ENCODE assay signal across 20 mouse cellular contexts in genomic region chr2:128432741-128433140, GRCm38 (mm10).
DNase-seq lines count a peak whose midpoint lies in the region; ATAC-seq and TF ChIP-seq lines count a peak whose summit lies in the region.
"Had no signal": no experiment of that assay in that cellular context is flagged by ENCODE, and none has a peak within 500 bp of the region (broad histone marks: within the 10 kb centered on the region; RNA-seq: fewer than 3 reads in every experiment).

No protein-coding gene starts in this region.

- no peaks in the 10 kb centered on the region for H3K9me3 ChIP-seq in forebrain, postnatal 0 days (ENCODE audit: low read length)
- H3K9me3 ChIP-seq in forebrain, embryonic 12.5 days = no peaks in the 10 kb centered on the region
- H3K9me3 ChIP-seq in midbrain, embryonic 11.5 days (ENCODE audit: control insufficient read depth, low read length) = no peaks in the 10 kb centered on the region
- no peaks in the 10 kb centered on the region for H3K9me3 ChIP-seq in midbrain, embryonic 16.5 days (replicated peaks; ENCODE audit: control insufficient read depth, low read length, poor library complexity, severe bottlenecking)
- H3K9me3 ChIP-seq: embryonic facial prominence, embryonic 10.5 days; embryonic facial prominence, embryonic 12.5 days; forebrain, embryonic 13.5 days had no signal

- no peak overlapping the region for H3K4me2 ChIP-seq in forebrain, postnatal 0 days (ENCODE audit: low read depth)
- no peak overlapping the region for H3K4me2 ChIP-seq in forebrain, embryonic 12.5 days
- no peak overlapping the region for H3K4me2 ChIP-seq in midbrain, embryonic 11.5 days
- H3K4me2 ChIP-seq in midbrain, embryonic 16.5 days (ENCODE audit: low read length) = no peak overlapping the region
- H3K4me2 ChIP-seq: embryonic facial prominence, embryonic 12.5 days; forebrain, embryonic 13.5 days had no signal

- no peaks in the 10 kb centered on the region for H3K36me3 ChIP-seq in forebrain, postnatal 0 days (ENCODE audit: insufficient read depth)
- H3K36me3 ChIP-seq in forebrain, embryonic 12.5 days (replicated peaks) = no peaks in the 10 kb centered on the region
- H3K36me3 ChIP-seq in midbrain, embryonic 11.5 days (ENCODE audit: control insufficient read depth, insufficient read depth, low read length) = no peaks in the 10 kb centered on the region
- no peaks in the 10 kb centered on the region for H3K36me3 ChIP-seq in midbrain, embryonic 16.5 days (ENCODE audit: control insufficient read depth, insufficient read depth, low read length)
- H3K36me3 ChIP-seq: embryonic facial prominence, embryonic 10.5 days; embryonic facial prominence, embryonic 12.5 days had no signal

- 62% methylated on average over 3 of the region's 3 CpGs for WGBS in forebrain, postnatal 0 days
- WGBS in forebrain, embryonic 12.5 days = 89% methylated on average over 3 of the region's 3 CpGs
- 87% methylated on average over 3 of the region's 3 CpGs for WGBS in midbrain, embryonic 11.5 days
- WGBS in midbrain, embryonic 16.5 days = 87% methylated on average over 3 of the region's 3 CpGs

- no peaks in the 10 kb centered on the region for H3K27me3 ChIP-seq in forebrain, postnatal 0 days (ENCODE audit: insufficient read depth, low read length)
- 0 out of 2 replicates have a peak, but pooled peaks cover 3% of the 10 kb centered on the region for H3K27me3 ChIP-seq in forebrain, embryonic 12.5 days
- no peaks in the 10 kb centered on the region for H3K27me3 ChIP-seq in midbrain, embryonic 11.5 days (ENCODE audit: control insufficient read depth, insufficient read depth, low read length)
- H3K27me3 ChIP-seq in midbrain, embryonic 16.5 days (ENCODE audit: control insufficient read depth, insufficient read depth, low read depth, low read length) = no peaks in the 10 kb centered on the region
- H3K27me3 ChIP-seq: embryonic facial prominence, embryonic 12.5 days; forebrain, embryonic 13.5 days had no signal

- H3K9ac ChIP-seq in forebrain, postnatal 0 days = no peak overlapping the region
- H3K9ac ChIP-seq in forebrain, embryonic 12.5 days = no peak overlapping the region
- H3K9ac ChIP-seq in midbrain, embryonic 11.5 days (ENCODE audit: low read length) = no peak overlapping the region
- H3K9ac ChIP-seq in midbrain, embryonic 16.5 days (ENCODE audit: low read depth, low read length) = no peak overlapping the region
- H3K9ac ChIP-seq: embryonic facial prominence, embryonic 12.5 days; forebrain, embryonic 13.5 days had no signal

- no peak overlapping the region for H3K27ac ChIP-seq in forebrain, postnatal 0 days (ENCODE audit: low read depth, low read length)
- no peak overlapping the region for H3K27ac ChIP-seq in forebrain, embryonic 12.5 days
- H3K27ac ChIP-seq in layer of hippocampus, adult 2 months = no peak overlapping the region
- H3K27ac ChIP-seq in midbrain, embryonic 11.5 days (ENCODE audit: low read depth, low read length) = no peak overlapping the region
- no peak overlapping the region for H3K27ac ChIP-seq in midbrain, embryonic 16.5 days (ENCODE audit: low read length)
- H3K27ac ChIP-seq: embryonic facial prominence, embryonic 10.5 days; embryonic facial prominence, embryonic 12.5 days; forebrain, embryonic 13.5 days had no signal

- no peak for ATAC-seq in forebrain, postnatal 0 days
- no peak for ATAC-seq in forebrain, embryonic 12.5 days (ENCODE audit: low FRiP score)
- ATAC-seq in midbrain, embryonic 11.5 days (ENCODE audit: low FRiP score) = no peak
- ATAC-seq in midbrain, embryonic 16.5 days = no peak
- ATAC-seq: forebrain, embryonic 13.5 days; forebrain, embryonic 16.5 days had no signal

- H3K4me3 ChIP-seq in forebrain, postnatal 0 days (ENCODE audit: low read depth, low read length) = no peak overlapping the region
- no peak overlapping the region for H3K4me3 ChIP-seq in forebrain, embryonic 12.5 days (replicated peaks)
- no peak overlapping the region for H3K4me3 ChIP-seq in layer of hippocampus, adult 2 months
- H3K4me3 ChIP-seq in midbrain, embryonic 11.5 days (ENCODE audit: low read depth, low read length) = no peak overlapping the region
- H3K4me3 ChIP-seq in midbrain, embryonic 16.5 days (ENCODE audit: low read depth, low read length) = no peak overlapping the region
- H3K4me3 ChIP-seq: embryonic facial prominence, embryonic 10.5 days; embryonic facial prominence, embryonic 12.5 days; forebrain, embryonic 13.5 days had no signal

- no peaks in the 10 kb centered on the region for H3K4me1 ChIP-seq in forebrain, postnatal 0 days (ENCODE audit: insufficient read depth)
- H3K4me1 ChIP-seq in forebrain, embryonic 12.5 days = peaks cover 15% of the 10 kb centered on the region
- H3K4me1 ChIP-seq in midbrain, embryonic 11.5 days (ENCODE audit: control insufficient read depth, insufficient read depth, low read length) = no peaks in the 10 kb centered on the region
- no peaks in the 10 kb centered on the region for H3K4me1 ChIP-seq in midbrain, embryonic 16.5 days (ENCODE audit: control insufficient read depth, insufficient read depth, low read length)

- DNase-seq in forebrain, postnatal 0 days = peak; percentile 47
- peak; percentile 19 to 25 for DNase-seq in layer of hippocampus, adult 2 months (ENCODE audit: low spot score in 2 of 2)
- no peak for DNase-seq in layer of hippocampus, postnatal 10 days (ENCODE audit: low spot score in 2 of 2)
- DNase-seq in midbrain, embryonic 11.5 days (ENCODE audit: low spot score, missing footprints) = peak; percentile 77
- peak; percentile 23 for DNase-seq in telencephalon, adult 2 months (ENCODE audit: low read depth, low spot score)
- no peak for DNase-seq in spleen, adult 18-20 months
- DNase-seq: adrenal gland, adult 2 months; adrenal gland, postnatal 10 days; adrenal gland, postnatal 25 days; cerebellum, adult 11-12 months; cerebellum, adult 2 months; cerebellum, adult 9-10 months; cerebellum, postnatal 10 days; cerebellum, postnatal 25 days had no signal

- TF ChIP-seq CTCF in forebrain, postnatal 0 days (IDR thresholded peaks at IDR 0.05; ENCODE audit: low read depth) = no peak
- TF ChIP-seq CTCF in layer of hippocampus, adult 2 months (conservative IDR thresholded peaks at IDR 0.05) = no peak

Comparison
In these comparisons a context has a peak if more than half of its experiments do, and no peak if none do; other contexts are left out.
1. DNase-seq: peak in forebrain, postnatal 0 days (single experiment), layer of hippocampus, adult 2 months (2 of 2), midbrain, embryonic 11.5 days (single experiment) and telencephalon, adult 2 months (single experiment); none in layer of hippocampus, postnatal 10 days (0 of 2) and spleen, adult 18-20 months (0 of 2).